Mouse (Mus musculus): ENCODE measurements at regions not wholly inside any gene's neighbourhood (a gene's known extent, or its start where the extent isn't known, plus 50 kb on each side); places are given as distances from the start of the nearest gene placed in this dataset.
A peak's percentile ranks its signal among the peaks of the same experiment; 100 is the strongest.

- DNase-seq, result no peak
Measured at GRCm38 (mm10) chr17:65193341-65193740, 347.2 kb downstream of the Tmem232 start.

GRCm38 (mm10) chr17:65192432-65193059 is 348.0 kb downstream of the Tmem232 start:
- peak in 1 of 2 experiments; percentile 17 for DNase-seq

- no peak for DNase-seq
Measured at GRCm38 (mm10) chr17:65190839-65191591, 349.6 kb downstream of the Tmem232 start.

GRCm38 (mm10) chr17:65181164-65181563 is 345.3 kb upstream of the 4930583I09Rik start:
- DNase-seq, result no peak

- DNase-seq, result peak; percentile 29 to 48
Measured at GRCm38 (mm10) chr17:65175770-65176169, 339.9 kb upstream of the 4930583I09Rik start.

- DNase-seq, result peak; percentile 33 to 56
Measured at GRCm38 (mm10) chr17:65174114-65174513, 338.2 kb upstream of the 4930583I09Rik start.

- DNase-seq, result no peak
Measured at GRCm38 (mm10) chr17:65173236-65173635, 337.4 kb upstream of the 4930583I09Rik start.

- DNase-seq, result peak; percentile 72 to 79
Measured at GRCm38 (mm10) chr17:65170691-65171090, 334.8 kb upstream of the 4930583I09Rik start.

GRCm38 (mm10) chr17:65169981-65170617 is 334.2 kb upstream of the 4930583I09Rik start:
- DNase-seq, result no peak

- peak; percentile 88 to 94 for DNase-seq
Measured at GRCm38 (mm10) chr17:65146376-65146775, 310.5 kb upstream of the 4930583I09Rik start.

GRCm38 (mm10) chr17:65114651-65115050 is 278.8 kb upstream of the 4930583I09Rik start:
- DNase-seq, result no peak

GRCm38 (mm10) chr17:65113121-65113520 is 277.2 kb upstream of the 4930583I09Rik start:
- peak; percentile 39 to 57 for DNase-seq

- no peak for DNase-seq
Measured at GRCm38 (mm10) chr17:65105622-65106021, 269.8 kb upstream of the 4930583I09Rik start.

GRCm38 (mm10) chr17:65101157-65101556 is 265.3 kb upstream of the 4930583I09Rik start:
- no peak for DNase-seq

GRCm38 (mm10) chr17:65082249-65082648 is 246.4 kb upstream of the 4930583I09Rik start:
- no peak for DNase-seq

- no peak for DNase-seq
Measured at GRCm38 (mm10) chr17:65081779-65082086, 245.9 kb upstream of the 4930583I09Rik start.

GRCm38 (mm10) chr17:65081072-65081778 is 245.4 kb upstream of the 4930583I09Rik start:
- DNase-seq, result no peak

GRCm38 (mm10) chr17:65074878-65075277 is 239.0 kb upstream of the 4930583I09Rik start:
- DNase-seq, result no peak

- DNase-seq, result peak; percentile 58 to 72
Measured at GRCm38 (mm10) chr17:65071114-65071513, 235.2 kb upstream of the 4930583I09Rik start.

- no peak for DNase-seq
Measured at GRCm38 (mm10) chr17:65066135-65066534, 230.3 kb upstream of the 4930583I09Rik start.

GRCm38 (mm10) chr17:65056059-65056458 is 220.2 kb upstream of the 4930583I09Rik start:
- DNase-seq, result no peak

- DNase-seq, result peak; percentile 17 to 33
Measured at GRCm38 (mm10) chr17:65049860-65050482, 214.1 kb upstream of the 4930583I09Rik start.

- no peak for DNase-seq
Measured at GRCm38 (mm10) chr17:65015731-65016130, 179.9 kb upstream of the 4930583I09Rik start.
